Mouse (Mus musculus): ENCODE data around the gene Ube2l3.
"Not testable (repeated sequence)": the region's sequence is repeated elsewhere in the genome, so short reads cannot be mapped to it uniquely, and the experiment has no call there.

The Ube2l3 gene

DNA sequence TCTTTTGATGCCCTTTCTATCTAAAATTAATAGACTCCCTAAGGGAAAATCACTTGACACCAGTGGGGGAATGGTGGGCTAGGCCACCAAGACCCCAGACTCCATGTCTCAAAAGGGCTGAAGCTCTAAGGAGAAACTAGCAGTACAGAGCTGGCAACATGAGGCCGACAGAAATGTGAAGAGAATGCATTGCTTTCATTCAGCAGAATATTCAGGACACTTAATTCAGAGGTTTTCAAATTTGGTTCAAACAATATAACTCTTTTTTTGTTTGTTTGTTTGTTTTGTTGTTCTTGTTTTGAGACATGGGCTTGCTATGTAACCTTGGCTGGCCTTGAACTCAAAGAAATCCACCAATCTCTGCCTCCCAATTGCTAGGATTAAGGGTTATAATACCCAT, at the start of gene Ube2l3:
Ube2l3 (minus strand) TSS at position 101 of the 400 bp plus-strand sequence.
- DNase-seq (ENCODE audit: low spot score in 2 of 2), result no peak

DNA sequence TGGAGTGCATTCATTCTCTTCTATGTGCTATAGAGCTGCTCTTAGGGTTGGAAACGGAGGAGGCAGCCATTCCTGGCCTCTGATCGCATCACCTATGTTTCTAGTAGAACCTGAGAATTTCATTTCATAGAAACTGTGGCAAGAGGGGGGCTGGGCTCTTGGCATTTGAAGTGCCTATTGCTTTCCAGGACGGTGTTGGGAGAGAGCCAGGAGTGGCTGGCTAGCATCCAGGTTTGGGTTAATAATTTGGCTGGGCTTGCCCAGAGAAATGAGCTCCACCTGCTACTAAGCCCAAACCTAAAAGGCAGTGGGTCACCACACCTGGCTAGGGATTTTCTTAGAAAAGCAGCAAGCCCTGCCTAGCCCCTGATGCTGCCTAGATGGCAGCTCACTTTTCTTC, 49.1 kb upstream of the Ube2l3 start:
- DNase-seq (ENCODE audit: low spot score in 2 of 2), result peak; percentile 13 to 24

DNA sequence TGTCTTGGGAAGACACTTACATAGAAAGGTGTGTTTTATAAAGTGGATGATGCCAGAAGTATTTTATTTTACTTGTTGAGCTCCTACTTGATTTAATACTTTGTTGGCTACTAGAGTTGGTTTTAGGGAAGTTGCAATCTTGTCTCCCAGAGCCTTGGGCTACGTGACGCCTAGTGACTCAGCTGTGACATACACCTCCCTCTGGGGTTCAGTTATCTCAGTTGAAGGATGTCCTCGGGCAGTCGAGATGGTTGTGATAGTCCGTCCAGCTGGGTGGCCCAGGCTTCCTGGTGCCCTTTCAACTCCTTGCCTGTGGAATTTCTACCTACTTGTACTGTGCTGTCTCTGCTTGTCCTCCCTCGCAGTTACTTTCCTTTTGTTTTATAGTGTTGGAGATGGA, 46.7 kb upstream of the Ube2l3 start:
- DNase-seq (ENCODE audit: low spot score in 2 of 2), result no peak

DNA sequence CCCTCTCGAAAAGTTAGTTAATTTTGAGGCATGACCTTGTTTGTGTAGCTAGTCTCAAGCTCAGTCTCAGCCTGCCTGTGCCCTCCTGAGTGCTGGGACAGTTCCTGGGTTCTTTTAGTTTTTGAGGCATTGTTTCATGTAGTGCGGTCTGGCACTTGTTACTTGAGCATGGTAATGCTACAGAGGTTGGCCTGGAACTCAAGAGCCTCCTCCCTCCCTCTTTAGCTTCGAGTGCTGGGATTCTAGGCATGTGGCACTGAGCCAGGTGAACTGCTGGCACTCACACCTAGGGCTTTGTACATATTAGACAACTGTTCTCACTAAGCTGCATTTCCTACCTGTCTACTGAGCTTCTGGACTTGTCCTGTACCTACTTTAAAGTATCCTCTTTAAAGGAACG, 45.3 kb upstream of the Ube2l3 start:
- DNase-seq (ENCODE audit: low spot score in 2 of 2), result no peak

DNA sequence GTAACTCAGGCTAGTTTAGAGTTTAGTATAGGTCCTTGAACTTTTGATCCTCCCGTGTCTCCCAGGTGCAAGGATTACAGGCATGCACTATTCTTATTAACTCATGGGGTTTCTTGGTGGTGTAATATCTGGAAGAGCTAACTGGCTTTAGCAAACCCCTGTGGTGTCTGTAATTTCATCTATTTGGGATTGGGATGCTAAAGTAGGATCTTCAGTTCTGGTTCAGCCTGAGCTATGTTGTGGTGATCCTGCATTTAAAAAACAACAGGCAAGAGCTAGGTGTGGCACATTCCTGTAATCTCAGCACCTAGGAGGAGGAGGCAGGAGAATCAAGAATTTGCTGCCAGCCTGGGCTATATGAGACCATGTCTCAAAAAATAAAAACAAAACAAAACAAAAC, 42.5 kb upstream of the Ube2l3 start:
- DNase-seq (ENCODE audit: low spot score in 2 of 2), result no peak

DNA sequence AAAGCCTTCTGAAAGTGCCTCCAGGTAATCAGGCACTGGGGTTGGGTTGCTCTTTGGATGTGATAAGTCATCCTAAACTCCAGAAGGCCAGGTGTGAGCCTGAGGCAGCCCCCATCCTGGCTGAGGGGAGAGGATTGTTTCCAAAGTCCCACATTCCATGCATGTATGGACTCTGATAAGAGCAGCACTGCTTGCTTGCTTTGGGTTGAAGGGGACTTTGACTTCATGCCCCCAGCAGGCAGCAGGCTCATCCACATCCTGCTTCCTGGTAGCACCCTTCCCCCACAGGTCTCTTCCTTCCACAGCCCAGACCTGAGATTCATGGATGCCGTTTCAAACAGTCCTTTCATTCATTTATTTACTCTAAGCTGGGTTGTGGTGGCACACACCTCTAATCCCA, 41.3 kb upstream of the Ube2l3 start:
- no peak for DNase-seq (ENCODE audit: low spot score in 2 of 2)

DNA sequence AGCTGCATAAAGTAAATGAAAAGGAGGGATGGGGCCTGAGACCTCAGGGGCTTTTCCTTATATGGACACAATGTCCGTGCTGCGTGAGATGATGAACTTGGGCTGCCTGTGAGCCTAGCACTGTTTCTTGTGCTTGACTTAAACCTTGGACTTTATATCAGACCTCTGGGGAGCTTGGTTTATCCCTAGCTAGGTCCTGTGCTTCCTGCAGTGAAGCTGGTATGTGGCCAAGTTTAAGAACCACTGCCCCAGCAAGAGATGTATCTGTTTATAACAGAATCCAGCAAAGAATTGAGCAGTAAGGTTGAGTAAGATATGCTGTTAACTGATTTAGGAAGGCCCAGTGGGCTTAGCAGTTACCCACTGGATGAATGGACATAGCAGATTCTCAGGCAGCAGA, 37.0 kb upstream of the Ube2l3 start:
- DNase-seq (ENCODE audit: low spot score in 2 of 2), result no peak

DNA sequence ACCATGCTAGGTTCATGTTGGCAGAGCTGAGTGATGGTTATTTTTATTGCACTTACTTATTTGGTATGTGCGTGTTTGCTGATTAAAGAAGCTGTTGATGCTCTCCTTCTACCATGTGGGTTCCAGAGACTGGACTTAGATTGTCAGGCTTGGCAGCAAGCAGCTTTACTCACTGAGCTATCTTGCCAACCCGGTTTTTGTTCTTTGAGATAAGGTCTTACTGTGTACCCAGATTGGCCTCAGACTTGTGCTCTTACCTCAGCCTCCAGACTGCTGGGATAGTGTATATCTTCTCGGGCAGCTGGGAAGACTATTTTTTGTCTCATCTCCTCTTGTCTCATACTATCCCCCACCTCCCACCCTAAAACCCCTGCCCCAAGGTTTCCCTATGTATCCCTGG, 35.2 kb upstream of the Ube2l3 start:
- DNase-seq (ENCODE audit: low spot score in 2 of 2), result no peak

DNA sequence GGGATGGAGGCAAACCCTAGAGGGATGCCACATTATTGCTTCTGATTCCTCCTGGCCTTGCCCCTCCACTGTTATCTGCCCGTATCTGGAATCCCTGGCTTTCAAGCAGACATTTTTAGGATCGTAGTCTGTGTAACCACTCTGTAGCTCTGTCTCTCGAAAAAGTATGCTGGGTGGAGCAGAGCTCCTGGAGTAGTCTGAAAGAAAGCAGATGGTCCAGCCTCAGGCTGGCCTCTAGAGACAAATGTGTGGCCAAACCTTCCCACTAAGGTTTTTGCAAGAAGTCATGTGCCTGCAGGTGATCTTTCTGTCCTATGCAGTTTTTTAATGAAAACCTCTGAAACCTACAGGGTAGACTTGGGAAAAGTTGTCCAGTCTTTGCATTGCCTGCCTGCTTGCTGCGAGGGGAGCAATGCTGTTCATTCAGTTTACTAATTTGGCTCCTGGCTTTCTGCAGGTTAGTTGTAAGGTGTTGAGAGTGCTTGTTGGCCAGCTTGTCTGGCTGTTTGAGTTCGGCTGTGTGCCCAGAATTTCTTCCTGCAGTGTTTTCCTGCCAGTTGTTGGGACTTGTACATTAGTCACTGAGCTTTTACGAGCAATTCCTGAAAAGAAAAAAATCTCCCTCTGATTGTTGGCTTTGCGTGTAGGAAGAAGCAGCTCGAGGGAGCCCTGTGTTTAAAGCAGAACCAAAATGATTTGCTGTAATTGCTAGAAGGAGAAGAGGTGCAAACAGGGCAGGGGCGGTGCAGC, 32.6 kb upstream of the Ube2l3 start:
- DNase-seq (ENCODE audit: low spot score in 2 of 2), result peak; percentile 60 to 66

DNA sequence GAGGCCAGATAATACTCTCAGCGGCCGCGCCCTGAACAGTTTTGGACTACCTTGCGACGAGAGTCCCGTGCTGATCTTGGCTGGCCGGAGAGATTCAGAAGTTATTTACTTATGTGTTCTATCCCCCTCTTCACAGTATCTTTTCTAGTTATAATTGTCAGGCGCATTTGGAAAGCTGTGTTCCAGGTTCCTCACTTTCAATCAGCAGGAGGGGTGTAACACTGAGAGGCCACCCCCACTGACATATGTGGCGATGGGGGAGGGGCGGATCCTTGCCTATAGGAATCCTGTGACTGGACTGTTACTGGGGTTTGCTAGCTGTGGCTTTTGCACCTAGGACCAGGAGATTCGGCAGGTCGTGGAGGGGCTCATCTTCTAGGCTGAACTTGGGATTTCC, 32.0 kb upstream of the Ube2l3 start:
- DNase-seq (ENCODE audit: low spot score in 2 of 2), result peak; percentile 61 to 62

DNA sequence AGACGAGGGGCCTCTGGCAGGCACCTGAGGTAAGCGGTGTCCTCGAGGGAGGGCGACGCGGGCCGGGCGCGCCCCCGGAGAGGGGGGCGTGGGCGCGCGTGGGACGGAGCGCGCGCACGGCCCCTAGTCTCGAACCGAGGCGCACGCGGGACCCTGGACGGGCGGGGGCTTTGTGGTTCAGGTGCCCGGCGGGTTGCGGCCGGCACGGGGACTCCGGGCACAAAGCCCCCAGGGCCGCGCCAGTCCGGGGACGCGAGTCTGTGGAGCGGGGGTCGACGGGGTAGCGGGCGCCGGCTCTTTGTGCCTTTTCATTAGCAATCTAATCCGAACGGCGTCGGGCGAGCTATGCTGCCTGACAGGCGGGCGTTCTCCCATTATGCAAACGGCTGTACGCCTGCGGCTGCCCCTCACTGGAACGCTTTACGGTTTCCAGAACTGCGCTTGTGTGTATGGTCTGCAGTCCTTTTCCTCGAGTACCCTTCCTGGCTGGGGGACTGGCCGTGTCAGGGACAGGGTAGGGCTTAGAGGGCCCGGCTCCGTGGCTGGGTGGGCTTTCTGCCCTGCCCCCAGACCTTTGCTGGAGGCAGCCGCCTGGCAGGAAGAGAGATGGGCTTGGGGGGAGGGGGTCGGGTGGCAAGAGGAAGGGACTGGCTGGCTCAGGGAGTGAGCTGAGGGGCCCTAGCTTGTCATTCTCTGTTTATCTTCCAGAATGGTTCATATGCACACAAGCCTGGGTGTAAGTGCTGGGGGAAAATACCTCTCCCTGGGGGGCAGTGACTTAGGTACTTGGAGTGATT, 31.5 kb upstream of the Ube2l3 start:
- DNase-seq (ENCODE audit: low spot score in 2 of 2), result peak; percentile 19 to 32

DNA sequence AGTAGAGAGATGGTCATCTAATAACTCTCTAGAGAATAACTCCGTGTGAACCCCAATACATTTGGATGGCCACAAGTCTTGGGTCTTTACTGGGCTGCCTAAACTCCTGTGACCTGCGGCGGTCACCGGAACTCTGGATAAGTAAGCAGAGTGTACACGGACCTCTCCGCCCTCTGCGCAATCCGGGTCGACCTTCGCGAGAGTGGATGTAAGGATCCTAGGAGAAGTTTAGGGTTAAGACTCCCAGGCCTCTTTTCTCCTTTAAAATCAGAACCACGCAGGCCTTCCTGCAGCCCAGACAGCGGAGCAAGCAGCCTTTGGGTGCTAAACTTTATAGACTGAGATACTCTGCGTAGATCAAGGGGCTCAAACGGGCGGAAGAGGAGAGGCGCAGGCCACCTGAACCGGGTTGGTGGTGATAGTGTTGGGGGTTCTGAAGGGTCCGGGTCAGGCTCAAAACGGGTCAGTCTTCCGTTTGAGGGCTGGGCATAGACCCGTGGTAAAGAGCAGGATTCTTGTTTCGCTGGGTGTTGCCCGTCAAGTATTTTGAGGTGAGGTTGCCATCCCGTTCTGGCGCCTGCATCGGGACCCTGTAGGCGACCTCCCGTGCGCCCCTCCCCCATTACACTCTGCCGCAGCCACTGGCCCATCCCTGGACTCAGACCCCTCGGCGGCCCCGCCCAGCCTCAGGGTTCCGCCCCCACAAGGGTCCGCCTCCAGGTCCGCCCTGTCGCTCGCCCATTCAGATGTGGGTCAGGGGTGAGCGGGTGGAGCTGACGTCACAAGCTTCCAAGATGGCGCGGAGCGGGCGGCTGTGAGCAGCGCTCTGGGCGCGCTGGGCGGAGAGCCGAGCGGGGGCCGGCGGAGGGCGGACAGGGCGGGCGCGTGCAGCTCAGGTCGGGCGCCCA, 30.6 kb upstream of the Ube2l3 start, which contains the start of gene Hic2:
Hic2 (plus strand) TSS at position 779 of the 908 bp plus-strand sequence.
- peak; percentile 87 to 88 for DNase-seq (ENCODE audit: low spot score in 2 of 2)

DNA sequence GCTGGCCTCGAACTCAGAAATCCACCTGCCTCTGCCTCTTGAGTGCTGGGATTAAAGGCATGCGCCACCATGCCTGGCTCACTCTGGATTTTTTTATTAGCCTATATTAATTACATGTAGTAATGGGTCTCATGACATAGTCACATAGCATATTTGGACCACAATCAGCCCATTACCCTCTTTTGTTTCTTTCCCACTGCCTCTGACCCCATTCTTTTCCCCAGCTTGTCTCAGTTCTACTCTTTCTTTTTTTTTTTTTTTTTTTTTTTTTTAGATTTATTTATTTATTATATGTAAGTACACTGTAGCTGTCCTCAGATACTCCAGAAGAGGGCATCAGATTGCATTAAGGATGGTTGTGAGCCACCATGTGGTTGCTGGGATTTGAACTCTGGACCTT, 29.1 kb upstream of the Ube2l3 start:
- not testable (repeated sequence) for DNase-seq (ENCODE audit: low spot score in 2 of 2)

DNA sequence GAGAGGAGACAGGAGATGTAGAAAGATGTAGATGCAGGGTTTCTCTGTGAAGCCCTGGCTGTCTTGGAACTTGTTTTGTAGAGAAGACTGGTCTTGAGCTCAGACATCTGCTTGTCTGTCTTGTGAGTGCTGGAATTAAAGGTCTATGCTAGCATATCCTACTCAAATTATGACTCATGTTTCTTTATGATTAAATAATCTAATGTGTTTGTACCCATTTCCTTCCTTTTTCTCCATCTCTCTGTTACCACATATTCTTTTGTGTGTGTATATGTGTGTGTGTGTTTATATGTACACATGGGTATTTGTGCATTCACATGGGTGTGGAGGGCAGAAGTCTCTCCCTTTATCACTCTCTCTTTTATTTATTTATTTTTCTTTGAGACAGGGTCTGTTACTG, 24.0 kb upstream of the Ube2l3 start:
- no peak for DNase-seq (ENCODE audit: low spot score in 2 of 2)

DNA sequence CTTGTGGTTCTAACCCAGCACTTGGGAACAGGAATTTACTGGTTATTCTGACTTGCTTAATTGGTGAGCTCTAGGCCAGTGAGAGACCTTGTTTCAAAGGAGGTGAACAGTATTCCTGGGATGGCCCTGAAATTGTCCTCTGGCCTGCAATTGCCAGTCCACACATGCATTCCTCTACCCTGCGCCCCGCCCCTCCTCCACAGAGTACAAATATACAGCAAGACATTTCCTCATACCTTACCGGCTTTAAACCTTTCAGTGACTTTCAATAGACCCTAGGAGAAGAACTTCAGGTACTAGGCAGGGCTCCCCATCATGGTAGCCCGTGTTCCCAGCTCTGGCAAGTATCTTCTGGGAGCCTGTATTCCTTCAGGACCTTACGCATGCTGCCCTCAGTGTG, 23.1 kb upstream of the Ube2l3 start:
- DNase-seq (ENCODE audit: low spot score in 2 of 2), result no peak

DNA sequence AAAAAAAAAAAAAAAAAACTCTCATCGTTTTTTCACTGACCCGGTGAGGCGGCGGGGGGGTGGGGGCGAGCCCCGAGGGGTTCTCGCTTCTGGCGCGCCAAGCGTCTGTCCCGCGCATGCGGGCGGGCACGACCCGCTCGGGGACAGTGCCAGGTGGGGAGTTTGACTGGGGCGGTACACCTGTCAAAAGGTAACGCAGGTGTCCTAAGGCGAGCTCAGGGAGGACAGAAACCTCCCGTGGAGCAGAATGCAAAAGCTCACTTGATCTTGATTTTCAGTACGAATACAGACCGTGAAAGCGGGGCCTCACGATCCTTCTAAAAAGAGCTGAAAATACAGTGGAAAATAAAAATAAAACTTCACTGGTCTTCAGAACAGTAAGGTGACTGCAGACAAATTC, 19.7 kb upstream of the Ube2l3 start:
- DNase-seq (ENCODE audit: low spot score in 2 of 2), result peak; percentile 95 to 98

DNA sequence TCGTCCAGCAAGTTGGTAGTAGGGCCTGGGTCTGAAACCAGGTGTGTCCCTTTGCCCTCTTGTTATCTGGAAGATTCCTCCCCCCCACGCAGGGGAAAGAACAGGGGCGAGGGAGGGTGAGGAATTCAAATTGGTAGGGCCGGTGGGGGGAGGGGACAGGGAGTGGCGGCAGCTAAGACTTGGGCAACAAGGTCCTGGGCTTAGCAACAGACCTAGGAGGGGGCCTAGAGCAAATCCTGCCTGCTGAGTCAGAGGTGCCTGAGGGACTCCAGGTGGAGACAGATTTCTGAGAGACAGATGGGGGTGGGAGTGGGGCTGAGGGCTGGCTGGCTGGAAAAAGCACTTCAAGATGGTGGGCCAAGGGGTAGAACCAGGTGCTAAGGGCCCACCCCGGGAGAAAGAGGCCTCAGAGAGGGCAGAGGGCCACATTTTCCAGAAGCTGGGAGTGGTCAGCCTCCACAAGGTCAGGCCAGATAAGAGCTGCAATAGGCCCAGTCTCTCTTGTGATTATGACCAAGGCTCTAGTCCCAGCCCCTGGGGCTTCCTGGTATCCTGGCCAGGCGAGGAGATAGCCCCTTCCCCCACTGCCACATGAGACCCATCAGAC, 17.8 kb upstream of the Ube2l3 start:
- no peak for DNase-seq (ENCODE audit: low spot score in 2 of 2)

DNA sequence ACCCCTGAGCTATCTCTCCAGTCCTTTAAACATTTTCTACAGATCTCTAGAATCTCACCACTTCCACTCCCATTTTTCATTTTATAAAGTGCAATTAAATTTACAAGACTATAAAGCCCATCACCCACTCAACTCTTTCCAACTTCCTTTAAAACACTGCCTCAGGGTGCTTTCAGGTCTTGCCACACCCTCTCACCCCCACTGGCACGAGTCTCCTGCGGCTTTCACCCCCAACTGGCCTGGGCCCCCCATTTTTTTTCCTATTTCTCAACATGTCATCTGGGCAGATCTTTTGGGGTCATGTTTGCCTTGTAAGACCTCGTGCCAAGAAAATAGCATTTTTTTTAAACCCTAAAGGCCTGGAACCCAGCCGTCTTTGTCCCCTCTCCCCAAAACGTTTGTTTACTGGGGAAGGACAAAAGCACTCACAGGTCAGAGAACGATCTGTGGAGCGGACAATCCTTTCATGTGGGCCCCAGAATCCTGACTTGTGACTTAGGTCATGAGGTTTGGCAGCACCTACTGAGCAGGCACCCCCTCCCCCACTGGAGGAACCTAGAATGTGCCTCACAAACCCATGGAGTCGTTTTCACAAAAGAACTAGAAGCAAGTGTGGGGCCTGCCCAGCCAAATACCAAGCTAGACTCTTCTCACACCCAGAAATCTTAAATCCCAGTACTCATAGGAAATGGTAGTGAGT, 14.6 kb upstream of the Ube2l3 start:
- DNase-seq (ENCODE audit: low spot score in 2 of 2), result no peak

DNA sequence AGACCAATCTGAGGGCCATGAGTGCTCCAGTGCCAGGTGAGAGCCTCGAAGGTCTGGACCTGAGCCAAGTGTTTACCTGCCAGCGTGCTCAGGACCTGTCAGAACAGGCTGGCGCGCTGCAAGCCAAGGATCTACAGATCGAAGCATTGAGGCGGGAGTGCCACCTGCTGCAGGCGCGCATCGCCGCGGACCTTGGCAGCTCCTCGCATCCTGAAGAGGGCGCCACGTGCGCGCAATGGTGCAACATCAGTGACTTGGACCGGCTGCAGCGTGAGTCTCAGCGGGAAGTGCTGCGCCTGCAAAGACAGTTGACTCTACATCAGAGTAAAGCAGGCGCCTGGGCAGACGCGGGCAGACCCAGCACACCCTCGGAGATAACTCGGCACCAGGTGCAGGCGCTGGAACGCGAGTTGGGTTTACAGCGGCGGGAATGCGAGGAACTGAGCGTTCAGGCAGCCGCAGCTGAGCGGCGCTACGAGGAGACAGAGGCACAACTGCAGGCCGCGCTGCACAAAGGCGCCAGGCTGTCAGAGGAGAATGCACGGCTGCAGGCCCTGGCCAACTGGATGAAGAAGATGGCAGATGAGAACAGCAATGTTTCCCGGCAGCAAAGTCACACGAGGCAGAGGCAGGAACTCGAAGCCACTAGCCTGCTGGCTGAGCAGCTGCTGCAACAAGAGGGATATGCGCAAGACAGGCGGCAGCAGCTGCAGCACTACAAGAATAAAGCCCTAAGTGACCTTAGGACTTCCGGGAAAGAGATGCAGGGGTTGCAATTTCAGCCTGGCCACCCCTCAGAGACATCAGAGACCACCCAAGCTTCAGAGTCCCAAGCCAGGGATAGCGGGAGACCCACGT, 7.8 kb upstream of the Ube2l3 start:
- peak; percentile 84 to 90 for DNase-seq (ENCODE audit: low spot score in 2 of 2)

DNA sequence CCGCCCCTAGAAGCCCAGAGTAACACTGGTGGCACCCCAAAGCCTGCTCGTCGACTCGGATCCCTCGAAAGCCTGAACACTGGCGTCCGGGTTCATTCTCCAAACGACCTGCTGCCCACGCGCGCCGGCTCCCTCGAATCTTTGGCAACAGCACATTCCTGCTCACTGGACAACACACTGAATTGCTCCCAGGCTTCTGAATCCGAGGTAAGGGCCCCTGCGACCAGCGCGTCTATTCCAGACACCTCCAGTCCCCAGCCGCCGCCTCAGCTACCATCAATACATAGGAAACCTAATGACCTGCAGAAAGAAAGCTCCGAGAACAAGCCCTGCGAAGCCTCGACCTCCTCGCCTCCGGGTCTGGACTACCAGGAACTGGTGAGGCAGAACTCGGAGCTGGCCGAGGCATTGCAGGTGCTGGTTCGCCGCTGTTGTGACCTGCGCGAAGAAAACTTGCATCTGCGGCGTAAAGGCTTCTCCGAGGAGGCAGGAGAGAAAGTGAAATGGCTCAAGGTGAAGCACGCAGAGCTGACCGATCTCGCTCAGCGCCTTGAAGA, 7.0 kb upstream of the Ube2l3 start:
- no peak for DNase-seq (ENCODE audit: low spot score in 2 of 2)
